Comparison of ENCODE assay signal across 26 mouse cellular contexts in genomic region chr6:135813755-135814154, GRCm38 (mm10).
"Had no signal": no experiment of that assay in that cellular context is flagged by ENCODE, and none has a peak within 500 bp of the region (broad histone marks: within the 10 kb centered on the region; RNA-seq: fewer than 3 reads in every experiment).

No protein-coding gene starts in this region.

- ATAC-seq: hindbrain, embryonic 16.5 days; inflammation-experienced regulatory T-cells, adult 6 months; intestine, embryonic 15.5 days; intestine, postnatal 0 days; liver, postnatal 0 days had no signal

- H3K4me3 ChIP-seq: gastrocnemius, adult 2 months; heart, embryonic 10.5 days; heart, embryonic 12.5 days; hindbrain, embryonic 10.5 days; hindbrain, embryonic 12.5 days; intestine, embryonic 15.5 days; limb, embryonic 10.5 days; limb, embryonic 12.5 days; liver, embryonic 13.5 days; liver, embryonic 15.5 days had no signal

- H3K9ac ChIP-seq: heart, embryonic 12.5 days; hindbrain, embryonic 12.5 days; hindbrain, embryonic 14.5 days; intestine, embryonic 15.5 days; limb, embryonic 12.5 days; liver, embryonic 13.5 days; liver, embryonic 15.5 days; liver, postnatal 0 days had no signal

- H3K9me3 ChIP-seq: heart, embryonic 10.5 days; heart, embryonic 12.5 days; hindbrain, embryonic 10.5 days; hindbrain, embryonic 12.5 days; intestine, embryonic 15.5 days; limb, embryonic 10.5 days; limb, embryonic 12.5 days; liver, embryonic 13.5 days; liver, embryonic 15.5 days had no signal

- H3K36me3 ChIP-seq: heart, embryonic 10.5 days; heart, embryonic 12.5 days; hindbrain, embryonic 10.5 days; hindbrain, embryonic 12.5 days; intestine, embryonic 15.5 days; limb, embryonic 10.5 days; limb, embryonic 12.5 days; liver, embryonic 13.5 days; liver, embryonic 15.5 days had no signal

- H3K27ac ChIP-seq: gastrocnemius, adult 2 months; heart, embryonic 10.5 days; hindbrain, embryonic 10.5 days; hindbrain, embryonic 12.5 days; hindbrain, embryonic 14.5 days; intestine, embryonic 15.5 days; limb, embryonic 10.5 days; limb, embryonic 12.5 days; liver, embryonic 13.5 days; liver, embryonic 15.5 days had no signal

- H3K4me1 ChIP-seq: heart, embryonic 10.5 days; heart, embryonic 12.5 days; hindbrain, embryonic 10.5 days; hindbrain, embryonic 12.5 days; intestine, embryonic 15.5 days; limb, embryonic 10.5 days; limb, embryonic 12.5 days; liver, embryonic 13.5 days; liver, embryonic 15.5 days had no signal

- H3K27me3 ChIP-seq: heart, embryonic 12.5 days; hindbrain, embryonic 12.5 days; intestine, embryonic 15.5 days; limb, embryonic 12.5 days; liver, embryonic 13.5 days; liver, embryonic 15.5 days had no signal

- H3K4me2 ChIP-seq: heart, embryonic 12.5 days; hindbrain, embryonic 12.5 days; hindbrain, embryonic 14.5 days; intestine, embryonic 15.5 days; limb, embryonic 12.5 days; liver, embryonic 11.5 days; liver, embryonic 13.5 days; liver, embryonic 15.5 days had no signal

- DNase-seq: gastrocnemius, adult 2 months; gastrocnemius, postnatal 10 days; gastrocnemius, postnatal 25 days; heart, adult 18-20 months; heart, postnatal 10 days; heart, postnatal 4 days; kidney, adult 2 months; kidney, postnatal 14 days; layer of hippocampus, adult 9-11 months; liver; liver, embryonic 13.5 days; liver, postnatal 0 days; lung, adult 2 months had no signal
